Mouse (Mus musculus): ENCODE measurements around the gene Fcmr.

The Fcmr gene

GRCm38 (mm10) chr1:130864238-130864637 lies 1.2 kb upstream of the Fcmr start:
- DNase-seq: no peak

- no peak for DNase-seq
Observed at GRCm38 (mm10) chr1:130864741-130865140, 728 bp upstream of the Fcmr start.

GRCm38 (mm10) chr1:130872912-130873311 lies 7.4 kb downstream of the Fcmr start:
- no peak for DNase-seq

- peak; percentile 72 for DNase-seq
Observed at GRCm38 (mm10) chr1:130875139-130875538, 9.7 kb downstream of the Fcmr start.

GRCm38 (mm10) chr1:130875910-130876309 lies 10.4 kb downstream of the Fcmr start:
- no peak for DNase-seq

GRCm38 (mm10) chr1:130876931-130877509 lies 11.6 kb downstream of the Fcmr start:
- DNase-seq: peak; percentile 82

GRCm38 (mm10) chr1:130877889-130878614 lies 12.6 kb downstream of the Fcmr start:
- peak; percentile 63 for DNase-seq

- no peak for DNase-seq
Observed at GRCm38 (mm10) chr1:130879927-130880326, 14.5 kb downstream of the Fcmr start.

GRCm38 (mm10) chr1:130883146-130883545 lies 17.7 kb downstream of the Fcmr start:
- no peak for DNase-seq

GRCm38 (mm10) chr1:130887354-130887753 lies 21.9 kb downstream of the Fcmr start, which contains the start of gene Il24:
Il24 (minus strand) TSS chr1:130887454.
- DNase-seq: no peak

GRCm38 (mm10) chr1:130892446-130892845 lies 27.0 kb downstream of the Fcmr start:
- DNase-seq: no peak

GRCm38 (mm10) chr1:130893329-130894040 lies 28.0 kb downstream of the Fcmr start:
- DNase-seq: no peak

GRCm38 (mm10) chr1:130894468-130894867 lies 29.0 kb downstream of the Fcmr start:
- no peak for DNase-seq

GRCm38 (mm10) chr1:130902505-130902904 lies 37.0 kb downstream of the Fcmr start:
- no peak for DNase-seq

GRCm38 (mm10) chr1:130911401-130912010 lies 46.0 kb downstream of the Fcmr start, which contains the start of gene Il20:
Il20 (minus strand) TSS chr1:130911451.
- peak; percentile 61 for DNase-seq

- no peak for DNase-seq
Observed at GRCm38 (mm10) chr1:130918323-130918980, 53.0 kb downstream of the Fcmr start.

- no peak for DNase-seq
Observed at GRCm38 (mm10) chr1:130926484-130926883, 61.0 kb downstream of the Fcmr start.
